Mouse (Mus musculus): ENCODE measurements around the gene Timm50. TPM values are rescaled to one million over a fixed set of nuclear protein-coding genes. Genes with fewer than 3 reads are reported as not detected.

Timm50 gene
- polyA plus RNA-seq, 1 experiment, result 40.3 TPM

DNA sequence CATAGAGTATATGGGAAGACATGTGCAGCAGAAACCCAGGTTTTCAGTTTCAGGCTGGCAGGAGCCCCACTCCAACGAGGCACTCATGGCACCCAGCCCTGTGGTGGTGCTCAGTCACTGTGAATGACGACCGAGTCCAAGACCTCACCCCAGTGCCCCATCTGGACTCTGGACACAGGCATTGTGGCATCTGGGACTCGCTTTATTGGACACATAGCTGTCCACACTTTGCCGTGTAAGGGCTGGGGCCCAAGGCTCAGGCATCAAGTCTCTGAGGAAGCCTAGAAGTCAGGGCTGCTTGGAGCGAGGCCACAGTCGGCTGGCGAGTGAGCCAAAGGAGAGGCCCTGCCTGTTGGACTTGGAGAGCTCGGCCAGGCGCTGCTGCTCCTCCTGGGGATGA is 6.2 kb downstream of the Timm50 start:
- TF ChIP-seq POLR2A (IDR thresholded peaks at IDR 0.05; ENCODE audit: low read depth, low read length) (no peak), CTCF (IDR thresholded peaks at IDR 0.05; ENCODE audit: borderline replicate concordance, insufficient read depth, low read length) (no peak)
- no peak overlapping the region for H3K27ac ChIP-seq (ENCODE audit: insufficient read depth, low read length)
- no peak overlapping the region for H3K4me3 ChIP-seq (ENCODE audit: insufficient read depth, low read length)
- no peaks in the 10 kb centered on the region for H3K4me1 ChIP-seq (ENCODE audit: control insufficient read depth, insufficient read depth, low read length)

DNA sequence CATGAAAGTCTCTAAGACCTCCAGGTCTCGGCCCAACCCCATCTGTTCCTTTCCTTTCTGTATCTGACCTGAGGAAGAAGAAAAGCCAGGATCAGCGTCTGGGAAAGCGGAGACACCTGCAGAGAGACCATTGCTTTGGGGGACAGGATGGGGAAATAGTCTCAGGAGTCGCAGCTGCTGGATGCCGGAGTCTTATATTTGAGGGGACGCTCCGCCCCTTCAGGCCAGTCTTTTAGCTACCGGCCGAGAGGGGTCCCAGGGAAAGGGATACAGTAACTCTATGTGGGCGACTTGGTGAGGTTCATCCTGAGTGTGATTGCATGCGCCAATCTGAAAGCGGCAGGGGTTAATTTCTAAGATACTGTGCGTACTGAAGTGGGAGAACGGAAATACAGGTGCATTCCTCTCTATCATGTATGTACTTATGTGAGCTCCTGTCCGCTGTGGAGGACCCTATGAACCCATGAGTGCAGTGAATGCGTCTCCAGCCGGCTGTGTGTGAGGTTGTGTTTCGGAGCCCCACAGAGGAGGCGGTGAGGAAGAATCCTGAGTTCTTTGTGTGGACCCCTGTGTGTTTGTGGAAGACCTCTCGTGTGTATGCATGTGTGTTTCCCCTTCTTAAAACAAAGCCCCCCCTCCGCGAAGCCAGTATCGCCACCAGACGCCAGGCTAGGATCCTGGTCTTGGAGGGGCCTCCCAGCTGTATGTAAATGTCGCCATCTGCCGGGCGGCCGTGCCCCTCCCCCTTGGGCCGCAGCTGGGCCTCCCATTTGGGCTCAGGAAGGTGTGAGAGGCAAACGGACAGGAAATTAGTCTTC is 10.0 kb downstream of the Timm50 start, which contains the start of gene Dll3:
Dll3 (minus strand) TSS at position 623 of the 818 bp plus-strand sequence.
- no peak within 1 kb of the TSS for H3K27ac ChIP-seq (ENCODE audit: insufficient read depth, low read length)
- TF ChIP-seq POLR2A (IDR thresholded peaks at IDR 0.05; ENCODE audit: low read depth, low read length), result no peak
- peak; percentile 55; the same call in 1 of the 2 replicates for TF ChIP-seq CTCF (IDR thresholded peaks at IDR 0.05; ENCODE audit: borderline replicate concordance, insufficient read depth, low read length)
- no peak within 1 kb of the TSS for H3K4me3 ChIP-seq (ENCODE audit: insufficient read depth, low read length)
- H3K4me1 ChIP-seq (ENCODE audit: control insufficient read depth, insufficient read depth, low read length), result no peaks in the 10 kb centered on the region

DNA sequence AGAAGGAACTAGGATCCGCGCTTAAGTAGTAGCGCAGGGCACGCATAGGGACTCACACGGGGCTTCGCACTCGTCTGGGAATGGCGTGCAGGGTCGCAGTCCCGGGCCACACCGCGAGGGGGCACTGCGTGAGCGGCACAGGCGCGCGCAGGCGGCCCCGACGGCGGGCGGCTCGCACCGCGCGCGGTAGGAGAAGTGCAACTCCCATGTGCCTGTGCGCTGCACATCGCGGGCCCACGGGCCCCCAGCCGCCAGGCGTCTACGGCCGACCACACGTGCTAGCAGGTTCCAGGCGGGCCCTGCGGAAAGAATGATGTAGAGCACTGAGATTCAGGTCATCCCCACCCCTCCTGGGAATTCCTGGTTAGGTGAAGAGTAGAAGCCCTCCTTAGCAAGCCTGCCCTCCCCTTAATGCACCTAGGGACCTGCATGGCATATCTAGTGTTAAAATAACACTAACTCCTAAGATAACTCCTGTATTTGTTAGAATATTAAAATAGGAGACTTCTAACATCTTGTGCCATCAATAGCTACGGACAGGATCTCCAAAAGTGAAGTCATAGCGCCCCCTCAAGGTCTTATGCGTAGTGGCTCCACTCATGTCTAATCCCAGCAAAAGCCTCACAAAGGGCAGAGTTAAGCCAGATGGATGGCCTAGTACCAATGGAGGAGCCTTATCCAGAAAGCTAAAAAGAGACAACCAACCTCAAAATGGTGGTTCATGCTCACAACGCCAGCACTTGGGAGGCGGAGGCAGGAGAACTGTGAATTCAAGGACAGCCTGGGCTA is 12.8 kb downstream of the Timm50 start:
- Histone ChIP-seq H3K4me3 (ENCODE audit: insufficient read depth, low read length) (no peak overlapping the region), H3K27ac (ENCODE audit: insufficient read depth, low read length) (no peak overlapping the region), H3K4me1 (ENCODE audit: control insufficient read depth, insufficient read depth, low read length) (no peaks in the 10 kb centered on the region)
- TF ChIP-seq POLR2A (IDR thresholded peaks at IDR 0.05; ENCODE audit: low read depth, low read length), result no peak
- peak; percentile 32; the same call in 1 of the 2 replicates for TF ChIP-seq CTCF (IDR thresholded peaks at IDR 0.05; ENCODE audit: borderline replicate concordance, insufficient read depth, low read length)

DNA sequence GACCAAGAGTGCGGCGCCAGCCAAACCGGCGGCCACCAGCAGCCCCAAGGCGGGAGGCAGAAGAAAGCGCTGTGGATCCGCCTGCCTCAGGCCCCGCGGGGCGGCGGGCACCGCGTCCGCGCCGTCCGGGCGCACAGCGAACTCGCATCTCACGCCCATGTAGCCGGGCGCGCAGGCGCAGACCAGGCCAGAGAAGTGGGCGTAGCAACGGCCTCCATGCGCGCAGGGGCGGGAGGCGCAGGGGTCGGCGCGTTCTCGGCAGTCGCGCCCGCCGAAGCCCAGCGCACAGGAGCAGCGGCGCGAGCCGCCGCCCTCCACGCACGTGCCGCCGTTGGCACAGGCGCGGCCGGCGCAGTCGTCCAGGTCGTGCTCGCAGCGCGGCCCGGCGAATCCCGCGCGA is 17.4 kb downstream of the Timm50 start:
- Histone ChIP-seq H3K4me1 (ENCODE audit: control insufficient read depth, insufficient read depth, low read length) (no peaks in the 10 kb centered on the region), H3K27ac (ENCODE audit: insufficient read depth, low read length) (no peak overlapping the region), H3K4me3 (ENCODE audit: insufficient read depth, low read length) (peak overlapping the region; percentile 16)
- TF ChIP-seq POLR2A (IDR thresholded peaks at IDR 0.05; ENCODE audit: low read depth, low read length) (no peak), CTCF (IDR thresholded peaks at IDR 0.05; ENCODE audit: borderline replicate concordance, insufficient read depth, low read length) (no peak)

DNA sequence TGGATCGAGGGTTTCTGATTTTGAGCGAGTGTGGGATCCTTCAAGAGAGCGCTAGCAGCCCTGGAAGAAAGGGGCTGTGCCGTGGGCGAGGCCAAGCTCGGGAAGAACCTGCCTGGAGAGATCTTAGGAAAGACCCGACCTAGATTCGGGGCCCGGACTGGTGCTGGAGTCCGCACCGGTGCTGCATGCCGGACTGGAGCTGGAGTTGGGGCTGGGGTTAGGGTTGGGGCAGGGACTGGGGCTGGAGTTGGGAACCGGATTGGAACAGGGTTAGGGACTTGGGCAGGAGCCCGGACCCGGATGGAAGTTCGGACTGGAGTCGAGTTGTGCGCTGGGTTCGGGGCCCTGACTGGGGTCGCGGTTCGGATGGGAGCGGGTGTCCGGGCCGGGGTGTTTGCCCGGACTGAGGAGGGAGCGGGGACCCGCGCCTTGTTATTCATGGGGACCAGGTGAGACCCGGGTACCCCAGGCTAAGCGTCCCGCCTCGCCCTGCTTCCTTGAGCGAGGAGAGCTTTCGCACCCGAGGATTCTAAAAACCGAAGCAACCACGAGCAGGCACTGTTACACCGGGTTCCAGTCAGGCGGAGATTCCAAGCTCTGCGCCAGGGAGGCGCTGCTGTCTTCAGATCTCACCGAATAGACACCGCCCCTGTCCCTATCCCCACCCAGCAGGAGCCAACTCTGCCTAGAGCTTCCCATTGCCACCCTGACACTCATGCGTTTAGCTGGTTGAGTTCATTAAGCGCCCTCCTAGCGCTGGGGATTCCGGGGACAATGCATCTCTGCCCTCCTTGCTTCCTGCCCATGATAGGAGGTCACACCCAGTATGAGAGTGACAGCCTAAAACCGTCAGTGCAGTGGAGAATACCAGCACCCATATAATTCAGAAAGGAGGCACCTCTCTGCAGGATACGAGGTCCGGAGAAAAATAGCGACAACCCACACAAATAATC is 21.0 kb downstream of the Timm50 start, which contains the start of gene Selenov:
Selenov (minus strand) TSS at position 549 of the 953 bp plus-strand sequence.
- H3K4me3 ChIP-seq (ENCODE audit: insufficient read depth, low read length), result no peak within 1 kb of the TSS
- no peaks in the 10 kb centered on the region for H3K4me1 ChIP-seq (ENCODE audit: control insufficient read depth, insufficient read depth, low read length)

DNA sequence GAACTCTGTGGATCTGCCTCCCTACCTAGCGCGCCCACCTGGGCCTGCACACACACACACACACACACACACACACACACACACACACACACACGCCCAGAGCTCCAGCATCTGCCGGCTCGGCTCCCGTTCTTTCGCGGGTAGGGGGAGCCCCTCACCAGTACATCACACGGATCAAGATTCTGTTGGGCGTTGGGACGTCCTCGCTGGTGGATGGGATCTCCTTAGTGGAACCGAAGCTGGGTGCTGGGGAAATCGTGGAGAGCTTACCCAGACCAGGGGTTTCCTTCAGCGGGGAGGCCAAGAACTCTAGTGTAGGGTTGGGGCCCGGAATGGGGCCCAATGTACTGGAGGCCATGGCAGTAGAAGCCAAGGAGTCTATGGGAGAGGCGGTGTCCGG is 21.7 kb downstream of the Timm50 start:
- TF ChIP-seq POLR2A (IDR thresholded peaks at IDR 0.05; ENCODE audit: low read depth, low read length) (no peak), CTCF (IDR thresholded peaks at IDR 0.05; ENCODE audit: borderline replicate concordance, insufficient read depth, low read length) (no peak)
- Histone ChIP-seq H3K27ac (ENCODE audit: insufficient read depth, low read length) (no peak overlapping the region), H3K4me3 (ENCODE audit: insufficient read depth, low read length) (no peak overlapping the region)

More for the DNA sequence above, 21.0 kb downstream of the Timm50 start, which contains the start of gene Selenov:
- no peak for TF ChIP-seq POLR2A (IDR thresholded peaks at IDR 0.05; ENCODE audit: low read depth, low read length)
- TF ChIP-seq CTCF (IDR thresholded peaks at IDR 0.05; ENCODE audit: borderline replicate concordance, insufficient read depth, low read length), result no peak
- no peak within 1 kb of the TSS for H3K27ac ChIP-seq (ENCODE audit: insufficient read depth, low read length)

DNA sequence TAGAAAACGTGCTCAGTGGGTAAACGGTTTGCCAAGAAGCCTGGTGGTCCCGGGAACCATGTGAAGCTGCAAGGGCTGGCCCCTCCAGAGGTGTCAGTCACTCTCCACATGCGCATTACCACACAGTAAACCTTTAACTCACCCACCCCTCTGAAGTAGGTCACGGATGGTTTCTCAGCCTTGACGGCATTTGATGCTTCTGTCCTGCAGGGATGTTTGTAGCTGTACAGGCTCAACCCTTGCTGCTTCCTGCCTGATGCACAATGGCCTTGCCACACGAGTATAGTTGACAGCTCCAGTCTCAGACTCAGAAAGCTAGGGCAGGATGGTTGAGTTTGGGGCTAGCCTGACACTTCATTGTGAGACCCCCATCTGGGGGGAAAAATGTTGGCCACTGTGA is 31.2 kb downstream of the Timm50 start:
- Histone ChIP-seq H3K4me1 (ENCODE audit: control insufficient read depth, insufficient read depth, low read length) (no peaks in the 10 kb centered on the region), H3K4me3 (ENCODE audit: insufficient read depth, low read length) (no peak overlapping the region), H3K27ac (ENCODE audit: insufficient read depth, low read length) (no peak overlapping the region)
- TF ChIP-seq CTCF (IDR thresholded peaks at IDR 0.05; ENCODE audit: borderline replicate concordance, insufficient read depth, low read length) (no peak), POLR2A (IDR thresholded peaks at IDR 0.05; ENCODE audit: low read depth, low read length) (no peak)

More for the DNA sequence above, 21.7 kb downstream of the Timm50 start:
- no peaks in the 10 kb centered on the region for H3K4me1 ChIP-seq (ENCODE audit: control insufficient read depth, insufficient read depth, low read length)

DNA sequence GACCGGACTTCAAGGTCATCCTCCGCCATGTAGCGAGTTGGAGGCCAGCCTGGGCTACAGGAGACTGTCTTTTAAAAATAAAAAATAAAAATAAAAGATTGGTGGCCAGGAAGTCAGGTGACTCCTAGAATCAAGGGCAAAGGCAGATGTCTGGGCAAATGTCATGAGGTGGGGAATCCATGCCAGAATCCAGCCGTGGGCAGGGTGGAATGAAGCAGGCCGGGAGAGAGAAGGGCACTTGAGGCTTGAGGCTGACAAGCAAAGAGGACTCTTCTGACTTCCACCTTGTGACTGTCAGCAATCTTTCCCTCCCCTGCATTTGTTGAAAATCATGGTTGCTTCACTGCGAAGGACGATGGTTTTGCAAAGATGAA is 33.6 kb downstream of the Timm50 start:
- H3K4me1 ChIP-seq (ENCODE audit: control insufficient read depth, insufficient read depth, low read length), result no peaks in the 10 kb centered on the region
- H3K4me3 ChIP-seq (ENCODE audit: insufficient read depth, low read length), result peak overlapping the region; percentile 53
- no peak overlapping the region for H3K27ac ChIP-seq (ENCODE audit: insufficient read depth, low read length)
- no peak for TF ChIP-seq CTCF (IDR thresholded peaks at IDR 0.05; ENCODE audit: borderline replicate concordance, insufficient read depth, low read length)
- 0 out of 2 replicates have a peak, but pooled peaks have one; percentile 2 for TF ChIP-seq POLR2A (IDR thresholded peaks at IDR 0.05; ENCODE audit: low read depth, low read length)

Measured in embryonic fibroblast, embryonic 13.5 days (primary cell).